Mouse (Mus musculus) CD4-positive, CD25-positive, alpha-beta regulatory T cell, adult 4 months (primary cell): ENCODE data around the gene Col6a3. TPM values are rescaled to one million over a fixed set of nuclear protein-coding genes. Genes with fewer than 3 reads are reported as not detected.

ENCODE experiments used
- ATAC-seq: one replicate; pipeline ENCODE4 v1.8.0; 2017
- polyA plus RNA-seq, 2 experiments: library from polyadenylated mRNA; unstranded; fragments of 100-300 nt; shearing (Covaris generic); gene quantifications; one replicate each; pipeline ENCODE4 v1.2.1; 2017

Col6a3 gene
- polyA plus RNA-seq, 2 experiments from 2014 or later, result not detected

DNA sequence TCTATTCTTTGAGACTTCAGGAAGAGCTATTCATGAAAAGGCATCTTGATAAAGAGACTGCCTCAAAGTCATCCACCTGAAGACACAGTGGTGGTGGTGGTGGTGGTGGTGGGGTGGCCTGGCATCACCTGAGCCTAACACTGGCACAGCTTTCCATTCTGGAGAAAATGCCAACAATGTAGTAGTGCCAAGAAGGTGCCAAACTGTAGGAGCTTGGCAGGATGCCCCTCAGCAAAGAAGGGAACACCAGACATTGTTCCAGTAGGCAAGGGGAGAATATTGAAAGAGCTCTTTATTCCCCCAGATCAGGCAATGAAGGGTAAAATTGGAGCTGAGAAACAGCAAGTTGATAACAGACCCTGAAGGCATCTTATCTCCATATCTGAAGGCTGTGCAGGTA, 121.8 kb downstream of the Col6a3 start:
- ATAC-seq, result no peak

DNA sequence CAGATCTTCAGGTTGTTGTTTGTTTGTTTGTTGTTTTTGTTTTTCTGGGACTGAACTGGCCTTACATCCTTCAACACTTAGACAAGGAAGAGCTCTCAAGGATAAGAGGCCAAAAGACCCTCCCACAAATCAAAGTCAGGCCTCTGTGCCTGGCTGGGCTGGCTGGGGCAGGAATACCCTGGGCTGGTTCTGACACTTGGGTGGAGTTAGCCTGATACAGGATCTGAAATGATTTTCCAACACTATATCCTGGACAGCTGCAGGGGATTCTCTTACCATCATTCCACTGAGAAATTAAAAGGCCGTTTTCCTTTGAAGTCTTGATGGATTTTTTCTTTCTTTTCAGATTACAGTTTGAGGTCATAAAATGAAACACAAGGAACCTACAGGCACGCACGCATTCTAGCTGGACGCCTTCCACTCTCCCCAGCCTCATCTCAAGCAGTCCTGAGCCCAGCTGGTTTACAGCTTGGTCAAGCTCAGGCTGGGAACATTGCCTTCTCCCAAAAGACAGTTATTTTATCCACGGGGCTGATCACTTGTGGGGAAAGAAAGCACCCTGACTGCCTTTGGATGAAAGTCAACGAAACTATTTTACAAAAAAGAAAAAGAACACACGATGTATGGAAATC, 123.0 kb downstream of the Col6a3 start:
- no peak for ATAC-seq

DNA sequence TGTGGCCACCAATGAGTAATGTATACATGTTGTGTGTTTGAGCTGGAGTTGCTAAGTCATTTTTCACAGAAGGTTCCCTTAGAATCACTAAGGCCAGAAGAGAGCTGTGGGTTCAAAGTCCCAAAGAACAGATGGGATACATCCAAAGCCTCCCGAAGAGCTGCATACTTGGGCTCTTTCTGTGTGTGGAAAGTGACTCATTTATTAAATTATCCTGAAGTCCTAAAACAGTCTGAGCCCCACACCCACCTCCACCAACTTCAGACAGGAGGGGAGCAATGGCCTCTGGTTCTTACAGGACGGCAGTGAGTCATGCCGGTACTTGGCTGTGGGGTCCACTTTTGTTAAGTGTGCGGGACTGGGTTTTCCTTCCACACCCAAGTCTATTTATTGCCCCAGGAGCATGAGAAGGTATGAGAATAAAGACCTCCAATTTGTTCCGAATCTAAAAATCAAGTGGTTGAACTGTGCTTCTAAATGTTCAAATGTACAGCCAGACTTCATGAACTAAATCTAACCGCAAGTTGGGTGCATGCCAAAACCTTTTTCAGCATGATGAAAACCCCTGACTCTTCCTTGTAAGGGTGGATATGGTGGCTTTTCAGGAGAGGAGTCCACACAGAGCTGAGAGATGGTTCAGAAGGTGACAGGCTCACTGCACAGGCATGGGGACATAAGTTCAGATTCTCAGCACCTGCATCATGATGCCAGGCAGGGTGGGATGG, 124.8 kb downstream of the Col6a3 start:
- ATAC-seq, result no peak

DNA sequence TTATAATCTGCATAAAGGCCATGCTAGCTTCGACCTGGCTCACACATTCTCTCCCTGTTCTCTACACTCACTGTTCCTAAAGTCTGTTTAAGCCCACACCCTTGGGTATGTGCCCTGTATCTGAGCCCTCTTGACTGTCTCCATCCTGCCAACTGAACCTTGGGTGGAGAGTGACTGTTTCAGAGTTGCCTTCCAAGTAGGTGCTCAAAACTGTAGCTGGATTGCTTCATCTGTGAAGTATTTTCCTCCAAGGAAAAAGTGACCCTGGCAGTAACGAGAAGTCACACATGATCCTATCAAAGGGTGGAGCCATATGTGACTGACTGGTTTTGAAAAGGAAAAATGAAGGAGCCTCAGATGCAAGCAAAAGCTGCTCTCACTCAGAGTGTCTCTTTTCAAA, 127.5 kb downstream of the Col6a3 start:
- ATAC-seq, result no peak

Other genes with a start within 250 kb of the Col6a3 start
- 100 to 1,000 TPM; 149 to 150 TPM for gene Cops8, start 241.0 kb downstream of the Col6a3 start, polyA plus RNA-seq
- not detected for gene Mlph, start 71.1 kb upstream of the Col6a3 start, polyA plus RNA-seq
- not detected for gene Prlh, start 109.1 kb upstream of the Col6a3 start, polyA plus RNA-seq
- not detected for gene Rab17, start 125.7 kb upstream of the Col6a3 start, polyA plus RNA-seq
- 100 to 1,000 TPM; 175 to 217 TPM for gene Lrrfip1, start 154.8 kb upstream of the Col6a3 start, polyA plus RNA-seq